Mouse (Mus musculus): ENCODE measurements at regions not wholly inside any gene's neighbourhood (a gene's known extent, or its start where the extent isn't known, plus 50 kb on each side); places are given as distances from the start of the nearest gene placed in this dataset.

GRCm38 (mm10) chr6:53134410-53134809, 66.0 kb upstream of the Jazf1 start:
- DNase-seq, result no peak

DNA sequence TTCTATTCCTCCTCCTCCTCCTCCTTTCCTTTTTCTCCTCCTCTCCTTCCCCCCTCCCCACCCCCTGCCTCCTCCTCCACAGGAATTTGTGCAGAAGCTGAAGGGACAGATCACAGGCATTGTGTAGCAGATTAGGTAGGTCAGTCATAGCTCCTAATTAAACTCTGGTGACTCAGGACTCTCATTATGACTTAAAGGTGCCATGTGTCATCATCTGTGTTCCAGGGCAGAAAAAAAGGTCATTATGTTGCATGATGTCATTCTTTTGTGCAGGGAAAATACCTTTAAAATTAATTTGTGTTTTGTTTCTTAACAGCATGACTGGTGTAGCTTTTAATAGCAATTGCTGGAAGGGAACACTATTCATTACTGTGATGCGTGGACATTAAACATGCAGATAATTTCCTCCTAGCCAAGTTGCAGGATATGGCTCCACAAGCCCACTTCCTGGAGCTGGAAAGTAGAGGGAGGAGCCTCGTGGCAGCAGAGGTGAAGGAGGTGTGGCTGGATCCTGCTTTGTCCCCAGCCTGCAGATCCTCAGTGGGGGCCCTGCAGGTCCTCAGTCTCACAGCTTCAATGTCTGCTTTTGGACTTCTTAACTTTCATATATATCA, 62.4 kb upstream of the Jazf1 start:
- no peak for DNase-seq

- no peak for DNase-seq
These were observed 58.3 kb upstream of the Jazf1 start for GRCm38 (mm10) chr6:53126776-53127175.

DNA sequence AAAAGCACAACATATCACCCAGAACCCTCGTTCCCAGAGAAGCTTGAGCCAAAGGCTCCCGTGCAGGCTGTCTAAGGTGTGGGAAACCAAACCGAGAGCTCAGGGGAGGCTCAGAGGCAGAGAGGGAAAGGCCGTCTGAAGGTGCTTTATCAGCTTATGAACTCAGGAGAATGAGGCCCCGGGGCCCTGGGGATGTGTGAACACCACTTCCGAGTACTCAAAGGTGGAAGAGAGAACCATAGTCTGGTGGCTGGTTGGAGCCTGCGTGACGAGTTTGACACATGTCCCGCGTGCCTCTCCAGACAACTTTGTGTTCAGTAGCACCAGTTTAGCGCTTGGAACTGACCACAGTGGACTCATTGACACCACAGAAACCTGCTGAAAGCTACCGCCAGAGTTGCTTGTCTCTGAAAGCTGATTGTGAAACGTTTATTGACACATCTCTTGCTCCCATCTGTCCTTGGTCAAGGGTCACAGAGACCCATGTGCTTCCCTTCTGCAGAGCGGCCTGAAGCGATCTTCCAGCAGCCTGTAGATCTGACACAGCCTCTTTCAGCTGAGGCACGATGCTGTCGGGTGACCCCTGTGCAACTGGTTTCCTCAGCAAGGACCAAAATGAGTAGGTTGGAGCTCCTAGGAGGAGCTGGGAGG, 56.5 kb upstream of the Jazf1 start:
- no peak for DNase-seq

DNA sequence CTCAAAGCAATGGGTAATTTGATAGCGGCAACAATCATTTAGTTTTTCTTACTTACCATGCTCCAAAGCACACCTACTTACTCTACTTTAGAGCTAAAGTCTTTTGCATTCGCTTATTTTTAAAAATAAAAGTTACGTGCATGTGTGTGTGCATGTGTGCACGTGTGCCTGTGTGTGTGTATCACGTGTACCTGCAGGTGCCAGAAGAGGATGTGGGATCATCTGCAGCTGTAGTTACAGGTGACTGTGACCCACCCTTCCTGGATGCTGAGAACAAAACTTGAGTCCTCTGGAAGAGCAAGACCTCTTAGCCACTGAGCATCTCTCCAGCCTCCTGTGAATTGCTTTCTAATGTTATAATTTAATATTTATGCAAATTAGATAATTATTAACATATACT, 52.0 kb upstream of the Jazf1 start:
- DNase-seq, result no peak
